ENCODE assay signal across 20 mouse cellular contexts in genomic region chr9:116946787-116947186, GRCm38 (mm10).
DNase-seq lines count a peak whose midpoint lies in the region; ATAC-seq and TF ChIP-seq lines count a peak whose summit lies in the region.
"Had no signal": no experiment of that assay in that cellular context is flagged by ENCODE, and none has a peak within 500 bp of the region (broad histone marks: within the 10 kb centered on the region; RNA-seq: fewer than 3 reads in every experiment).

No protein-coding gene starts in this region.

- H3K4me3 ChIP-seq in intestine, postnatal 0 days (ENCODE audit: low read depth, low read length) = no peak overlapping the region
- H3K4me3 ChIP-seq in intestine, embryonic 15.5 days (replicated peaks) = no peak overlapping the region
- H3K4me3 ChIP-seq in lung, embryonic 15.5 days = no peak overlapping the region
- H3K4me3 ChIP-seq in limb, embryonic 12.5 days (replicated peaks) = no peak overlapping the region
- H3K4me3 ChIP-seq: embryonic facial prominence, embryonic 15.5 days; erythroblast, embryonic 14.5 days; forebrain, embryonic 10.5 days; gastrocnemius, adult 2 months; heart, embryonic 12.5 days; hindbrain, embryonic 10.5 days had no signal

- H3K4me1 ChIP-seq in intestine, postnatal 0 days (replicated peaks; ENCODE audit: control insufficient read depth, insufficient read depth, low read length) = no peaks in the 10 kb centered on the region
- no peaks in the 10 kb centered on the region; the same call in 1 of the 2 replicates for H3K4me1 ChIP-seq in intestine, embryonic 15.5 days (replicated peaks)
- H3K4me1 ChIP-seq in lung, embryonic 15.5 days = peaks cover 11% of the 10 kb centered on the region
- peaks cover 51% of the 10 kb centered on the region for H3K4me1 ChIP-seq in limb, embryonic 12.5 days (replicated peaks)
- H3K4me1 ChIP-seq: heart, embryonic 12.5 days had no signal

- H3K36me3 ChIP-seq in intestine, postnatal 0 days (ENCODE audit: control insufficient read depth, insufficient read depth) = no peaks in the 10 kb centered on the region
- no peaks in the 10 kb centered on the region for H3K36me3 ChIP-seq in intestine, embryonic 15.5 days
- H3K36me3 ChIP-seq in lung, embryonic 15.5 days = no peaks in the 10 kb centered on the region
- H3K36me3 ChIP-seq in limb, embryonic 12.5 days = no peaks in the 10 kb centered on the region
- H3K36me3 ChIP-seq: embryonic facial prominence, embryonic 15.5 days; forebrain, embryonic 10.5 days; heart, embryonic 12.5 days; hindbrain, embryonic 10.5 days had no signal

- H3K27ac ChIP-seq in intestine, postnatal 0 days (ENCODE audit: low read depth, low read length) = no peak overlapping the region
- H3K27ac ChIP-seq in intestine, embryonic 15.5 days = no peak overlapping the region
- H3K27ac ChIP-seq in lung, embryonic 15.5 days = peak overlapping the region; percentile 2; the same call in 1 of the 2 replicates
- H3K27ac ChIP-seq in limb, embryonic 12.5 days = peak overlapping the region; percentile 23; the same call in 1 of the 2 replicates
- H3K27ac ChIP-seq: embryonic facial prominence, embryonic 15.5 days; forebrain, embryonic 10.5 days; gastrocnemius, adult 2 months; hindbrain, embryonic 10.5 days; hindbrain, embryonic 14.5 days had no signal

- no peaks in the 10 kb centered on the region for H3K9me3 ChIP-seq in intestine, postnatal 0 days (ENCODE audit: control insufficient read depth)
- no peaks in the 10 kb centered on the region for H3K9me3 ChIP-seq in intestine, embryonic 15.5 days
- no peaks in the 10 kb centered on the region for H3K9me3 ChIP-seq in lung, embryonic 15.5 days
- no peaks in the 10 kb centered on the region; the same call in 1 of the 2 replicates for H3K9me3 ChIP-seq in limb, embryonic 12.5 days
- H3K9me3 ChIP-seq: embryonic facial prominence, embryonic 15.5 days; forebrain, embryonic 10.5 days; hindbrain, embryonic 10.5 days had no signal

- no peak for TF ChIP-seq CTCF in intestine, postnatal 0 days (IDR thresholded peaks at IDR 0.05; ENCODE audit: low read depth)

- H3K9ac ChIP-seq in intestine, postnatal 0 days (ENCODE audit: low read depth, low read length) = no peak overlapping the region
- no peak overlapping the region for H3K9ac ChIP-seq in intestine, embryonic 15.5 days
- H3K9ac ChIP-seq in lung, embryonic 15.5 days = no peak overlapping the region
- no peak overlapping the region for H3K9ac ChIP-seq in limb, embryonic 12.5 days (replicated peaks)
- H3K9ac ChIP-seq: embryonic facial prominence, embryonic 15.5 days; heart, embryonic 12.5 days; hindbrain, embryonic 14.5 days had no signal

- peak; percentile 45; the same call in 1 of the 2 replicates for ATAC-seq in intestine, postnatal 0 days
- no peak for ATAC-seq in intestine, embryonic 15.5 days
- no peak for ATAC-seq in lung, embryonic 15.5 days (ENCODE audit: borderline replicate concordance, extremely low read depth, low FRiP score, low TSS enrichment)
- no peak for ATAC-seq in limb, embryonic 12.5 days (ENCODE audit: insufficient number of reproducible peaks, insufficient read depth, low FRiP score, low TSS enrichment, low read depth)
- ATAC-seq: forebrain, embryonic 14.5 days had no signal

- H3K27me3 ChIP-seq in intestine, postnatal 0 days (replicated peaks; ENCODE audit: control insufficient read depth, insufficient read depth, low read length) = no peaks in the 10 kb centered on the region
- H3K27me3 ChIP-seq in intestine, embryonic 15.5 days (replicated peaks) = no peaks in the 10 kb centered on the region
- H3K27me3 ChIP-seq in lung, embryonic 15.5 days = no peaks in the 10 kb centered on the region
- H3K27me3 ChIP-seq in limb, embryonic 12.5 days = no peaks in the 10 kb centered on the region
- H3K27me3 ChIP-seq: embryonic facial prominence, embryonic 15.5 days; heart, embryonic 12.5 days had no signal

- DNase-seq in adrenal gland, adult (ENCODE audit: inconsistent age in 2 of 2, low spot score in 1 of 2) = peak; percentile 14 to 31
- no peak for DNase-seq in adrenal gland, postnatal 14 days
- no peak for DNase-seq in lung, postnatal 36 days
- DNase-seq: cerebellum, adult 11 months; cerebellum, adult 8-10 months; cerebellum, postnatal 14 days; embryo, embryonic 11 days; gastrocnemius, adult 2 months; gastrocnemius, postnatal 25 days had no signal

- 75% methylated on average over 3 of the region's 3 CpGs for WGBS in intestine, postnatal 0 days
- 90% methylated on average over 3 of the region's 3 CpGs for WGBS in intestine, embryonic 15.5 days
- 91% methylated on average over 3 of the region's 3 CpGs for WGBS in lung, embryonic 15.5 days
- 93% methylated on average over 3 of the region's 3 CpGs for WGBS in limb, embryonic 12.5 days

- H3K4me2 ChIP-seq in intestine, postnatal 0 days (replicated peaks; ENCODE audit: low read depth) = no peak overlapping the region
- no peak overlapping the region for H3K4me2 ChIP-seq in intestine, embryonic 15.5 days (replicated peaks)
- H3K4me2 ChIP-seq in lung, embryonic 15.5 days = no peak overlapping the region
- no peak overlapping the region for H3K4me2 ChIP-seq in limb, embryonic 12.5 days
- H3K4me2 ChIP-seq: embryonic facial prominence, embryonic 15.5 days; heart, embryonic 12.5 days; hindbrain, embryonic 14.5 days had no signal

Comparison
In these comparisons a context has a peak if more than half of its experiments do, and no peak if none do; other contexts are left out.
1. DNase-seq: peak in adrenal gland, adult (2 of 2); none in adrenal gland, postnatal 14 days (single experiment) and lung, postnatal 36 days (single experiment).
2. H3K27ac ChIP-seq: peak in lung, embryonic 15.5 days (single experiment) and limb, embryonic 12.5 days (single experiment); none in intestine, postnatal 0 days (single experiment) and intestine, embryonic 15.5 days (single experiment).